Mouse (Mus musculus) 416B (cell line): ENCODE measurements at regions not wholly inside any gene's neighbourhood (a gene's known extent, or its start where the extent isn't known, plus 50 kb on each side); places are given as distances from the start of the nearest gene placed in this dataset.
A peak's percentile ranks its signal among the peaks of the same experiment; 100 is the strongest.

Experiments
- DNase-seq: peaks from one replicate; pipeline ENCODE4 v3.0.0; 2011; ENCODE audit warnings: low read depth

DNA sequence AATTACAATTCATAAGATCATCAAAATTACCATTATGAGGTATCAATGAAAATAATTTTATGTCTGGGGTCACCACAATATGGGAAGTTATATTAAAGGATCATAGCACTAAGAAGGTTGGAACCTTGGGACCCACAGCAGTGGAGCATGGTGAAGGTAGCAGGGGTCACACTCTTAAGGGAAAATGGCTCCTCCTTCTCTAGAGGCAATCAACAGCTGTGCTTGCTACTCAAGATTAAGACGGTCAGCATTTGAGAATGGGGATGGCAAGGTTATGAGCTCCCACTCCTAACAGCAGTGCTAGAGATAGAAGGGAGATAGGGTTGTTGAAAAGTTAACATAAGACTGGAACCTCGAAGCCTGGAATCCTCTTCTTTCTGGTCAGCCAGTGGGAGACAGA is 144.6 kb upstream of the Runx1 start:
- no peak for DNase-seq

DNA sequence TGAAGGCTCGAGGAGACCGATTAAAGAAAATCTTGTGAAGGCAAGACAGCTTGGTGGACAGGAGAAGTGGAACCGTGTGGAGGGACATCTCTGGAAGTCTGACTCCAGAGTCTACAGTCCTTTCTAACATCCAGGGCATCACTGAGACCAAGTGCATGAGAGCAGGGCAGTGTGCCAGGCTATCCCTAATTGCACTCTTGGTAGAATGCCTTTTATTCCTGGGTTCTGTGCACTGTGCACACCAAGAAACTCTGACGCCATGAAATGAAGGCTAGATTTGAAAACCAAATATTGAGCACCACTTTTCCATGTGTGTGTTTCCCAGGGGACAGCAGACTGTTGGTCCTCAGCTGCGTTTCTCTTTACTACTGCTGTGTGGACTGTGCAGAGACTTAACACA is 143.1 kb upstream of the Runx1 start:
- DNase-seq = no peak

DNA sequence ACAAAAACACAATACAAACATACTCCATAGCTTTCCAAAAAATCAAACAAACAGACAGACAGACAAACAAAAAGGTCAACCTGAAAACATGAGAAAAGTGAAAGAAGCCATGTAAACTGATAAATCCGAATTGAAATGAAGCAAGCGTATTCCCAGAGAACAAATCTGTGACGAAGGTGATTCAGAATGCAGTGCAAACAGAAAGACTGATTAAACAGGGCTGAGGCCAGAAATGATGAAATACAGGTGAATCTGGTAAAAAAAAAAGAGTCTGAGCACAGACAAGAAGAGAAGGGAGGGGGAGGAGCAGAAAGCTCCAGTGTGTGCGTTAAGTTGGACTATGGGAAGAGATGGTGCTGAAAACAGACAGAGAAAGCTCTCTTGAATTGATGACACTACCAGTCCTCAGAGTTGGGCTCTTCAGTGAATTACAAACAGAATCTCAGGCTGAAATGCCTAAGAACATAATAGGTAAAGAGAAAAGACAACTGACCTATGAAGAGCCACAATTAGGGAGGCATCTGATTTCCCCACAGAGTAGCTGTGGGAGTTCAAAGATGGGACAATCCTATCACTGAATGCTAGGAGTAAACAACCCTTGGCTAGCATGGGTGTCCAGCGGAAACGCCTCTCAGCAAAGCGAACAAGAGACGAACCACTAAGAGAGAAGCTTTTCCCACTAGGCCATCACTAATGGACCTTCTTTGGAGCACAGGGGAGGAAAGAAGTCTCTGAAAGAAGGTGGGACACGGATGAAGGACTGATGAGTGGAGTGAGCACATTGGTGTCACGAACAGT is 140.3 kb upstream of the Runx1 start:
- no peak for DNase-seq

- DNase-seq = no peak
Measured at GRCm38 (mm10) chr16:92965651-92966050, 139.7 kb upstream of the Runx1 start.

GRCm38 (mm10) chr16:92963582-92963981 is 137.6 kb upstream of the Runx1 start:
- no peak for DNase-seq

DNA sequence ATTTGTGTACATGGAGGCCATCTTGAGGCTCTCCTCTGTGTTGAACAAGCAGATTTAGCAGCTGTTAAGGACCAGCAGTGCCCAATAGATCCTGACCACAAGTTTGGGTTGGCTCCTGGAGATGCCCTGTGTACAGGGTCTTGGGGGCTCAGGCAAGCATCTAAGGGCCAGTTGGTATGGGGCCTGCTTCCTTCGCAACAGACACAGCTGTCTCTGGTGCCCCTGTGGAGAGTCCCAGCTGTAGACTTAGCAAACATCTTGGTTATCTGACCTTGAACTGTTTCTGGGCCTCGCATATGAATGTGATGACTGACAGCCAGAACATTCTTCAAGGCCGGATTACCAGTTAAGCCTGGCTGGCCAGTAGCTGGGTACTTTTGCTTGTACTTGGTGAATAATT is 135.4 kb upstream of the Runx1 start:
- peak; percentile 67 for DNase-seq

GRCm38 (mm10) chr16:92960740-92961139 is 134.8 kb upstream of the Runx1 start:
- no peak for DNase-seq

DNA sequence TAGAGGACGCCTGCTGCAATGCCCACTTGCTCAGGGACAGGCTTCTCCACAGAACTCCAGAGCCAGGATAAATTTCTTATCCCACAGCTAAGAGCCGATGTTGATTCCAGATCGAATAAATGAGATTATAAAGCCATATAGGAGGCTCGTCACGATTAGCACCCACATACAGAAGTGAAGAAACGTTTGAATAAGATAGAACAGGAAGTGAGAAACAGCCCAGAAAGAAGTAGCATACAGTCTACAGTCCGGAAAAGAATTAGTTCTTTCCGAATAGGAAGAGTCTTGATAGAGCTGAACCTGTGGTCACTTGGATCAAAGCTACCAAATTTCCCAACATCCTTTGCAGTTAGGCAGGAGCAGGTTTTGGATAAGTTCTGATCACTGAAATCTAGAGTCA is 133.0 kb upstream of the Runx1 start:
- DNase-seq = no peak

DNA sequence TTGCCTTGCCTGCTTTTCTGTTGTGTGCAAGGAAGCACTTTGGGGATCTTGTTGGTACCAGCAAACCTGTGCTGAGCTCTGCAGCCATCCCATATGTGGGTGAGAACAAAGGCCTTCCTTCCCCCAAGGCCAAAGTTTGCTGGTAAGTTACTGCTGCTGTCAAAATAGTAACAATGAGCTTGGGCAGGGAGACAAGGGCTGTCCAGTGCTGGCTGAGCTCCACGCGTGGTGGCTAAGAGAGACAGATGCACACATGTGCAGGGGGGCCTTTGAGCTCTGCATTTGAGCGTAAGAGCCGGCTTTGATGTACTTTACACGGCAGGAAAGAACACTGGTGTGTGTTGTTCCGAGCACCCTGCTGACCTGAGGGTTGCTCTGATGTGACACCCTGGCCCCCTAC is 132.2 kb upstream of the Runx1 start:
- DNase-seq = no peak

- no peak for DNase-seq
Measured at GRCm38 (mm10) chr16:92955508-92955907, 129.6 kb upstream of the Runx1 start.

DNA sequence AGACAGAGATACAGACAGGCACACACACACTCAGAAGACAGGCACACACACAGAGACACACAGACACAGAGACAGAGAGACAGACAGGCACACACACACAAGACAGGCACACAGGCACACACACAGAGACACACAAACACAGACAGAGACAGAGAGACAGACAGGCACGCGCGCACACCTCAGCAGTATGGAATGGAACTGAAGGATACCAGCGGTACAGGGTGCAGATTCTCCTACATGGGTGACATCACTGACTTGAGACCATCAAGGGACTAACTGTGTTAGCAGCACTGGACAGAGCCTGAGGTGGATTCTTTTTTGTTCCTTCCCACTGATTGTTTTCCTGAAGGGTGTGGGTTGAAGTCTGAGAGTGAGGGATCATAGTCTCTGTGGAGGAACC is 129.1 kb upstream of the Runx1 start:
- DNase-seq = no peak

- no peak for DNase-seq
Measured at GRCm38 (mm10) chr16:92953936-92954654, 128.1 kb upstream of the Runx1 start.

DNA sequence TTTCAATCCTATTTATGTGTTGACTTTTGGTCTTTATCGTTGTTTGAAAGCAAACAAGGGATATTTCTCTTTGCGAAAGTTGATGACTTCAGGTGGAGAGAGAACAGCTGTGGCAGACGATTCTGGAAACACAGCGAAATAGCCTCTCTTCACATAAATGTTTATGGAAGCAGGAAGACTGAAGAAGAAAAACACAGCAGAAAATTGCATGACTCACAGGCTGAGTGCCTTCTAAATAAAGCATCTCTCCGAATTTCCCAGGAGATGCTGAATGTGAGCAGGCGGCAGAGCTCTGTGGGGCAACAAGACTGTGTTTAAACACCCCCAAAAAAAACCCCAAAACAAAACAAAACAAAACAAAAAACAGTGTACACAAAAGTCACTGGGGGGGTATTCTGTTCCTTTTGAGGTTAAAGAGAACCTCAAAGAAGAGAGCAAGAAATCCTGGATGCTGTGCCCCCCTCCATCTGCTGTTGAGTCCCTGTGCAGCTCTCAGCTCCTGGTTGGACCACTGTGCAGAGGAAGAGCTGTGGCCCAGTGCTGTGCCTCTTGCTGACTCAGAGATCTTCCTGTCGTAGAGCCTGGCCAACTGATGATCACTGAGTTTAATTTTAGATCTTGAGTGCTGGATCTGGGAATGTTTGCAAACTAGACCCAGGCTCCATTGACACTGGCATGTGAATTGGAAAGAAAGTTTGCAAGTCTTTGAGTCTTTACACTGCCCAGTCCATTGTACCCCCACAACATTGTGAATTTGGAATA is 126.6 kb upstream of the Runx1 start:
- DNase-seq = peak; percentile 42

- no peak for DNase-seq
Measured at GRCm38 (mm10) chr16:92951516-92951915, 125.6 kb upstream of the Runx1 start.

- no peak for DNase-seq
Measured at GRCm38 (mm10) chr16:92948494-92948893, 122.5 kb upstream of the Runx1 start.

DNA sequence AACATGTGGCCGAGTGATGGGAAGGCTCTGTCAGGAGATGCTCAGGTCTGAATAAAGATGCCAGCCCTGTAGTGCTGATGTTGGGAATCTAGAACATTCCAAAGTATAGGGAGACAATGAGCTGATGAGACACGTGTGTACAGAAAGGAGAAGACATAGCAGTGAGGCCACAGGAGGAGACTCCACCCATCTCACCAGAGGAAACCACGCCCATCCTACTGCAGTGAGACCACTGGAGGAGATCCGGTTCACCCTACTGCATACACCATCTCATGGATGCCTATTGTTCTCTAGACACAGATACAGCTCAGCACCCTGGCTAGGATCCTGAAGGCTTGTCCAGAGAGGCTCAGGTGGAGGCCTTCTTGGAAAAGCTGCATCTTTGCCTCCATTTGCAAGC is 120.6 kb upstream of the Runx1 start:
- peak; percentile 29 for DNase-seq

DNA sequence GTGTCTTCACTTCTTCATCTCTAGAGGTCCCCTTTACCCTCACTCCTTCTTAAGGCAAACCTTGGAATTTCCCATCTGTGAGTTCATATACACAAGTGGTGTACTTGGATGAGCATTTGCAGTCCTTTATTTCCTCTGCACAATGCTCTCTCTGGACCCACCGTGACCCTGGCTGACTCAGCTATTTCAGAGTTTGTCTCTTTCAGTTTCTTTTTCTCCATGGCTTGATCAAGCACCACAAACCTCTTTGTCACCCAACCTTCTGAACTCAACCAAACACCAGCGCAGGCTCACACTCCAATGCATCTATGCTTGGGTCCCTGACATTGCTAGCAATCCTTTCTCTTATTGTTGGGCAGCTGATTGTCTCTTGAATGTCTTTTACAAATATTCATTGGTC is 118.0 kb upstream of the Runx1 start:
- peak; percentile 40 for DNase-seq

- DNase-seq = no peak
Measured at GRCm38 (mm10) chr16:92939618-92940017, 113.7 kb upstream of the Runx1 start.

GRCm38 (mm10) chr16:92935848-92936535 is 110.0 kb upstream of the Runx1 start:
- DNase-seq = no peak

DNA sequence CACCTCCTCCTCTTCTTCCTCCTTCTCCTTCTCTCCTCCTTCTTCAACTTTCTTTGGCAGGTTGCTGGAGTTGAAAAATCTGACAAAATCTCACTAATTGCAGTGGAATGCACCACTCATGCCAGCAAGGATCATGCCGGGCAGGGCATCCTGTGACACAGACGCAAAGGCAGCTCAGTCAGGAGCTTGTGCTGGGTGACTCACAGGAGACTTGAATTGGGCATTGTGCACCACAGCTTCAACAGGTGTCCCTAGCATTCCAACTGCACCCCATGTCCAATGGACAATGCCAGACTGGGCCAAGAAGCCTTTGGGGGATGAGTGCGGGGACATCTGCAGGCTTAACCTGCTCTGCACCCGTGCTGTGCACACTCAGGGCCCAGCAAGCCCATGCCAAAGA is 104.2 kb upstream of the Runx1 start:
- no peak for DNase-seq

DNA sequence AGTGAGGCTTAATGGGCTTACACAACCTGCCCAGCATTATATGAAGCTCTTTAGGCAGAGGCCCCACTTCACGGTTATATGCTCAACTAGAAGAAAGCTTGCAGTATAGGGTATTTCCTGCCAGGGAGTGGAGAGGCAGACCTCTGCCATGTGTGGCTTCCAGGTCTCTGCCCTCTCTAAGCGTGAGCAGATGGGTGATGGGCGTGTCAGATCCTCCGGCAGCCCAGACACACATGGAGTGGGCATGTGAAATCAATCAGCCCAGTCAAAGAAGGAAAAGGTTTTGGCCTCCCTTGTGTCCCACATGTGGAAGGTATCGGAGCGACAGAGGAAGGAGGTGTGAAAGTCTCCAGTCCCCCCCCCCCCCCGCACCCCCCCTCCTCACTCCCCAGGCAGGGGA is 102.3 kb upstream of the Runx1 start:
- DNase-seq = no peak

GRCm38 (mm10) chr16:92927662-92928061 is 101.7 kb upstream of the Runx1 start:
- no peak for DNase-seq
